Mouse (Mus musculus) erythroblast, embryonic 14.5 days (primary cell): ENCODE measurements around the gene Mks1.

Source experiments
- GATA1 ChIP-seq: IDR thresholded peaks from 2 replicates; pipeline ENCODE4 v1.6.1; 2012; ENCODE audit warnings: low read length, inconsistent platforms, mixed read lengths
- TAL1 ChIP-seq: IDR thresholded peaks from 3 replicates; pipeline ENCODE4 v1.6.1; 2012; ENCODE audit warnings: low read length, inconsistent platforms, mixed read lengths

- no peak for TF ChIP-seq GATA1
- TF ChIP-seq TAL1, result no peak
These were observed 561 bp downstream of the Mks1 start for GRCm38 (mm10) chr11:87853597-87853954.
